Mouse (Mus musculus): Measurements from ENCODE around the gene Mif. TPM values are rescaled to one million over a fixed set of nuclear protein-coding genes. Genes with fewer than 3 reads are reported as not detected.
"Not testable (repeated sequence)": the region's sequence is repeated elsewhere in the genome, so short reads cannot be mapped to it uniquely, and the experiment has no call there.

Mif gene
- polyA plus RNA-seq, 1 experiment from 2014 or later: 1,867 TPM

GRCm38 (mm10) chr10:75851681-75852080 lies 8.4 kb downstream of the Mif start:
- H3K36me3 ChIP-seq (ENCODE audit: control insufficient read depth, insufficient read depth): no peaks in the 10 kb centered on the region
- H3K27me3 ChIP-seq (ENCODE audit: control insufficient read depth, insufficient read depth, low read length): no peaks in the 10 kb centered on the region
- WGBS: 45% methylated on average over 3 of the region's 3 CpGs
- no peak for ATAC-seq (replicated peaks; ENCODE audit: extremely low read depth, insufficient read depth, low FRiP score)
- H3K9ac ChIP-seq (ENCODE audit: low read length): no peak overlapping the region
- H3K4me1 ChIP-seq (ENCODE audit: control insufficient read depth, insufficient read depth, low read length): no peaks in the 10 kb centered on the region
- H3K27ac ChIP-seq (ENCODE audit: low read length): no peak overlapping the region
- no peaks in the 10 kb centered on the region for H3K9me3 ChIP-seq (replicated peaks; ENCODE audit: control insufficient read depth, low read length)
- no peak overlapping the region for H3K4me3 ChIP-seq (ENCODE audit: low read length)
- no peak overlapping the region for H3K4me2 ChIP-seq (ENCODE audit: low read depth, low read length)

- H3K4me3 ChIP-seq (ENCODE audit: low read length): no peak overlapping the region
- H3K36me3 ChIP-seq (ENCODE audit: control insufficient read depth, insufficient read depth): no peaks in the 10 kb centered on the region
- no peak overlapping the region for H3K27ac ChIP-seq (ENCODE audit: low read length)
- no peaks in the 10 kb centered on the region for H3K27me3 ChIP-seq (ENCODE audit: control insufficient read depth, insufficient read depth, low read length)
- no peaks in the 10 kb centered on the region for H3K9me3 ChIP-seq (replicated peaks; ENCODE audit: control insufficient read depth, low read length)
- H3K4me1 ChIP-seq (ENCODE audit: control insufficient read depth, insufficient read depth, low read length): no peaks in the 10 kb centered on the region
- no peak overlapping the region for H3K9ac ChIP-seq (ENCODE audit: low read length)
- ATAC-seq (replicated peaks; ENCODE audit: extremely low read depth, insufficient read depth, low FRiP score): no peak
- WGBS: 16% methylated on average over 6 of the region's 6 CpGs
- no peak overlapping the region for H3K4me2 ChIP-seq (ENCODE audit: low read depth, low read length)
Observed at GRCm38 (mm10) chr10:75851076-75851475, 9.0 kb downstream of the Mif start.

- Histone ChIP-seq H3K27me3 (ENCODE audit: control insufficient read depth, insufficient read depth, low read length) (no peaks in the 10 kb centered on the region), H3K36me3 (ENCODE audit: control insufficient read depth, insufficient read depth) (no peaks in the 10 kb centered on the region), H3K4me2 (ENCODE audit: low read depth, low read length) (no peak overlapping the region), H3K27ac (ENCODE audit: low read length) (no peak overlapping the region), H3K9me3 (replicated peaks; ENCODE audit: control insufficient read depth, low read length) (no peaks in the 10 kb centered on the region), H3K9ac (ENCODE audit: low read length) (no peak overlapping the region), H3K4me3 (ENCODE audit: low read length) (no peak overlapping the region), H3K4me1 (ENCODE audit: control insufficient read depth, insufficient read depth, low read length) (no peaks in the 10 kb centered on the region)
- ATAC-seq (replicated peaks; ENCODE audit: extremely low read depth, insufficient read depth, low FRiP score): no peak
- 29% methylated on average over 3 of the region's 3 CpGs for WGBS
Observed at GRCm38 (mm10) chr10:75848382-75848781, 11.7 kb downstream of the Mif start.

GRCm38 (mm10) chr10:75845306-75845930 lies 14.6 kb downstream of the Mif start:
- no peak overlapping the region for H3K4me2 ChIP-seq (ENCODE audit: low read depth, low read length)
- no peaks in the 10 kb centered on the region for H3K27me3 ChIP-seq (ENCODE audit: control insufficient read depth, insufficient read depth, low read length)
- no peaks in the 10 kb centered on the region for H3K4me1 ChIP-seq (ENCODE audit: control insufficient read depth, insufficient read depth, low read length)
- ATAC-seq (replicated peaks; ENCODE audit: extremely low read depth, insufficient read depth, low FRiP score): no peak
- H3K9me3 ChIP-seq (replicated peaks; ENCODE audit: control insufficient read depth, low read length): no peaks in the 10 kb centered on the region
- H3K36me3 ChIP-seq (ENCODE audit: control insufficient read depth, insufficient read depth): no peaks in the 10 kb centered on the region
- no peak overlapping the region for H3K27ac ChIP-seq (ENCODE audit: low read length)
- H3K4me3 ChIP-seq (ENCODE audit: low read length): no peak overlapping the region
- H3K9ac ChIP-seq (ENCODE audit: low read length): no peak overlapping the region
- WGBS: 66% methylated on average over 6 of the region's 6 CpGs

GRCm38 (mm10) chr10:75844800-75845199 lies 15.2 kb downstream of the Mif start:
- Histone ChIP-seq H3K27me3 (ENCODE audit: control insufficient read depth, insufficient read depth, low read length) (no peaks in the 10 kb centered on the region), H3K4me1 (ENCODE audit: control insufficient read depth, insufficient read depth, low read length) (no peaks in the 10 kb centered on the region), H3K27ac (ENCODE audit: low read length) (no peak overlapping the region), H3K36me3 (ENCODE audit: control insufficient read depth, insufficient read depth) (no peaks in the 10 kb centered on the region), H3K4me2 (ENCODE audit: low read depth, low read length) (no peak overlapping the region), H3K9ac (ENCODE audit: low read length) (no peak overlapping the region), H3K9me3 (replicated peaks; ENCODE audit: control insufficient read depth, low read length) (no peaks in the 10 kb centered on the region), H3K4me3 (ENCODE audit: low read length) (no peak overlapping the region)
- ATAC-seq (replicated peaks; ENCODE audit: extremely low read depth, insufficient read depth, low FRiP score): no peak
- WGBS: 30% methylated on average over 1 of the region's 1 CpGs

- H3K9ac ChIP-seq (ENCODE audit: low read length); H3K27ac ChIP-seq (ENCODE audit: low read length); H3K9me3 ChIP-seq (replicated peaks; ENCODE audit: control insufficient read depth, low read length); H3K4me3 ChIP-seq (ENCODE audit: low read length); H3K4me1 ChIP-seq (ENCODE audit: control insufficient read depth, insufficient read depth, low read length); ATAC-seq (replicated peaks; ENCODE audit: extremely low read depth, insufficient read depth, low FRiP score); H3K36me3 ChIP-seq (ENCODE audit: control insufficient read depth, insufficient read depth); H3K27me3 ChIP-seq (ENCODE audit: control insufficient read depth, insufficient read depth, low read length); H3K4me2 ChIP-seq (ENCODE audit: low read depth, low read length): not testable (repeated sequence)
- WGBS: 74% methylated on average over 6 of the region's 6 CpGs
Observed at GRCm38 (mm10) chr10:75843898-75844297, 16.1 kb downstream of the Mif start.

- Histone ChIP-seq H3K27ac (ENCODE audit: low read length) (no peak overlapping the region), H3K4me1 (ENCODE audit: control insufficient read depth, insufficient read depth, low read length) (peaks cover 26% of the 10 kb centered on the region), H3K27me3 (ENCODE audit: control insufficient read depth, insufficient read depth, low read length) (no peaks in the 10 kb centered on the region), H3K9ac (ENCODE audit: low read length) (no peak overlapping the region), H3K4me2 (ENCODE audit: low read depth, low read length) (no peak overlapping the region), H3K36me3 (ENCODE audit: control insufficient read depth, insufficient read depth) (no peaks in the 10 kb centered on the region), H3K4me3 (ENCODE audit: low read length) (no peak overlapping the region), H3K9me3 (replicated peaks; ENCODE audit: control insufficient read depth, low read length) (no peaks in the 10 kb centered on the region)
- 83% methylated on average over 10 of the region's 10 CpGs for WGBS
- no peak for ATAC-seq (replicated peaks; ENCODE audit: extremely low read depth, insufficient read depth, low FRiP score)
Observed at GRCm38 (mm10) chr10:75839092-75839491, 20.9 kb downstream of the Mif start.

GRCm38 (mm10) chr10:75837248-75837759 lies 22.7 kb downstream of the Mif start, which contains the start of gene Gstt2:
Gstt2 (minus strand) TSS chr10:75837424.
- H3K36me3 ChIP-seq (ENCODE audit: control insufficient read depth, insufficient read depth): no peaks in the 10 kb centered on the region
- peak; percentile 81 for ATAC-seq (replicated peaks; ENCODE audit: extremely low read depth, insufficient read depth, low FRiP score)
- no peaks in the 10 kb centered on the region for H3K9me3 ChIP-seq (replicated peaks; ENCODE audit: control insufficient read depth, low read length)
- peaks cover 26% of the 10 kb centered on the region for H3K4me1 ChIP-seq (ENCODE audit: control insufficient read depth, insufficient read depth, low read length)
- under 1% methylated on average over 21 of the region's 21 CpGs for WGBS
- H3K9ac ChIP-seq (ENCODE audit: low read length): peak within 1 kb of the TSS; percentile 79
- peak within 1 kb of the TSS; percentile 73 for H3K27ac ChIP-seq (ENCODE audit: low read length)
- peak within 1 kb of the TSS; percentile 82 for H3K4me2 ChIP-seq (ENCODE audit: low read depth, low read length)
- peak within 1 kb of the TSS; percentile 62 for H3K4me3 ChIP-seq (ENCODE audit: low read length)
- H3K27me3 ChIP-seq (ENCODE audit: control insufficient read depth, insufficient read depth, low read length): no peaks in the 10 kb centered on the region

GRCm38 (mm10) chr10:75835761-75836531 lies 24.1 kb downstream of the Mif start:
- H3K27me3 ChIP-seq (ENCODE audit: control insufficient read depth, insufficient read depth, low read length): no peaks in the 10 kb centered on the region
- H3K4me1 ChIP-seq (ENCODE audit: control insufficient read depth, insufficient read depth, low read length): peaks cover 26% of the 10 kb centered on the region
- ATAC-seq (replicated peaks; ENCODE audit: extremely low read depth, insufficient read depth, low FRiP score): peak; percentile 33; the same call in 1 of the 2 replicates
- peak overlapping the region; percentile 56 for H3K4me3 ChIP-seq (ENCODE audit: low read length)
- H3K4me2 ChIP-seq (ENCODE audit: low read depth, low read length): peak overlapping the region; percentile 82
- H3K9ac ChIP-seq (ENCODE audit: low read length): no peak overlapping the region
- 20% methylated on average over 9 of the region's 10 CpGs for WGBS
- peak overlapping the region; percentile 67 for H3K27ac ChIP-seq (ENCODE audit: low read length)
- H3K36me3 ChIP-seq (ENCODE audit: control insufficient read depth, insufficient read depth): no peaks in the 10 kb centered on the region
- no peaks in the 10 kb centered on the region for H3K9me3 ChIP-seq (replicated peaks; ENCODE audit: control insufficient read depth, low read length)
